Mouse (Mus musculus): ENCODE results near the gene Crym. TPM values are rescaled to one million over a fixed set of nuclear protein-coding genes. Genes with fewer than 3 reads are reported as not detected.

Crym gene
- polyA plus RNA-seq, 1 experiment from 2014 or later = 32.0 TPM

DNA sequence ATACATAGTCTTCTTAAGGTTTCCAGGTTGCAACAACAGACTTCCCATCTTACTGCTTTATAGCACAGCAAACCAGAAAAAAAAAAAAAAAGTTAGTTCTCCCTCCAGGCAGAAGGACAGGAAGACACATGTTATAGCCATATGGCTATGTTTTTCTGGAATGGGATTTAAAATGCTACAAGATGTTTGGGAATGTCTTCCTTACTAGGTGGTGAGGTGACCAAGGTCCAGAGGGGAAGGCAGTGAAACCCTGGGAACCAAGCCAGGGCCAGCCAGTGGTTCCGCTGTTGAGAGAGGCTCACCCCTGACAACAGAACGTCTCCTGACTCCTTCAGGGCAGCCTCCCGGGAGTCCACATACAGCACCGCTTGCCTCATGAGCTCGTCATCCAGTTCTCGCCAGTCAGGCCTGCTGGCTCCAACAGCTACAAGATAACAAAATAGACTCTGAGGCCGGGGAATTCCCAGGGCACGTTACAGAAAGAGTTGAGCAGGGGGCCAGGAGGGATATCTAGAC is 11.7 kb downstream of the Crym start:
- Histone ChIP-seq H3K27ac (ENCODE audit: low read depth, low read length) (no peak overlapping the region), H3K9ac (ENCODE audit: low read depth, low read length) (no peak overlapping the region), H3K27me3 (ENCODE audit: control insufficient read depth, insufficient read depth, low read length) (no peaks in the 10 kb centered on the region), H3K4me2 (replicated peaks; ENCODE audit: low read depth, low read length) (no peak overlapping the region), H3K36me3 (ENCODE audit: control insufficient read depth, insufficient read depth, low read length) (no peaks in the 10 kb centered on the region), H3K4me1 (replicated peaks; ENCODE audit: control insufficient read depth, insufficient read depth, low read length) (no peaks in the 10 kb centered on the region), H3K9me3 (ENCODE audit: control insufficient read depth, low read length) (no peaks in the 10 kb centered on the region), H3K4me3 (ENCODE audit: low read depth, low read length) (no peak overlapping the region)
- no peak for DNase-seq (ENCODE audit: low spot score)
- WGBS = 69% methylated on average over 8 of the region's 8 CpGs
- ATAC-seq (ENCODE audit: low FRiP score) = no peak

DNA sequence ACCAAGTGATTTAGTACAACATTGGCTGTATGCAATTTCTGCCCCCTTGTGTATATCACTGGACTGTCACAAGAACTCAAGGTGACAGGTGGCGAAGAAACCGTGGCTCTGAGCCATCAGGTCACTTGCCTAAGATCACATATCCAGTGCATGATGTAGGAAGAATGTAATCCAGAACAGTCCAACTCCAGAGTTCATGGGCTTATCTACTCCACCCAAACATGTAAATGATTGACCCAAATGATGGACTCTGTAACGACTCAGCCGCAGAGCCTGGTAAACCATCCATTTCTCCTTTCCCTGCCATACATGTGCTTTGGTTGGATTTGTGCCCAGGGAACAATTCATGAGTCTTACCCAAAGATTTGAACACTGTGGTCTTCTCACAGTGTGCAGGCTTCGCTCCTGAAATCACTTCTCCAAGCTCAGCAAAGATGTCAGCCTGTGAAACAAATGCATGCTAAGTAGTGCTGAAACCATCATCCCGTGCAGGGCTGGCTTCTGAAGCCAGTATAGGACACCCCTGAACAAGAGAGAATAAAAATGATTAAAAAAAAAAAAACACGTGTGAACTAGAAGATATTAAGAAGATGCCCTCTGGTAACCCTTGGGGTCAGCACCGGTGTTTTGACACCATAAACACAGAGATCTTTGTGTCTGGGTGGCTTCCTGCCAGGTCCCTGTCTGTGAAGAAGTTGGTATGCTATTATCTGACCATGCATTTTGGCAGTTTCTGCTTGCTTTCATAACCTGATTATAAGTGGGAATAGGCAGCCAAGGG is 12.4 kb downstream of the Crym start:
- DNase-seq (ENCODE audit: low spot score) = no peak
- Histone ChIP-seq H3K9ac (ENCODE audit: low read depth, low read length) (no peak overlapping the region), H3K9me3 (ENCODE audit: control insufficient read depth, low read length) (no peaks in the 10 kb centered on the region), H3K4me2 (replicated peaks; ENCODE audit: low read depth, low read length) (no peak overlapping the region), H3K4me1 (replicated peaks; ENCODE audit: control insufficient read depth, insufficient read depth, low read length) (no peaks in the 10 kb centered on the region), H3K4me3 (ENCODE audit: low read depth, low read length) (no peak overlapping the region), H3K36me3 (ENCODE audit: control insufficient read depth, insufficient read depth, low read length) (no peaks in the 10 kb centered on the region), H3K27me3 (ENCODE audit: control insufficient read depth, insufficient read depth, low read length) (no peaks in the 10 kb centered on the region), H3K27ac (ENCODE audit: low read depth, low read length) (no peak overlapping the region)
- no peak for ATAC-seq (ENCODE audit: low FRiP score)
- 77% methylated on average over 8 of the region's 8 CpGs for WGBS

GRCm38 (mm10) chr7:120188946-120189345 is 13.0 kb downstream of the Crym start:
- H3K36me3 ChIP-seq (ENCODE audit: control insufficient read depth, insufficient read depth, low read length) = no peaks in the 10 kb centered on the region
- H3K4me2 ChIP-seq (replicated peaks; ENCODE audit: low read depth, low read length) = no peak overlapping the region
- no peaks in the 10 kb centered on the region for H3K9me3 ChIP-seq (ENCODE audit: control insufficient read depth, low read length)
- ATAC-seq (ENCODE audit: low FRiP score) = no peak
- no peak overlapping the region for H3K9ac ChIP-seq (ENCODE audit: low read depth, low read length)
- DNase-seq (ENCODE audit: low spot score) = no peak
- H3K4me1 ChIP-seq (replicated peaks; ENCODE audit: control insufficient read depth, insufficient read depth, low read length) = no peaks in the 10 kb centered on the region
- no peaks in the 10 kb centered on the region for H3K27me3 ChIP-seq (ENCODE audit: control insufficient read depth, insufficient read depth, low read length)
- no peak overlapping the region for H3K27ac ChIP-seq (ENCODE audit: low read depth, low read length)
- WGBS = 89% methylated on average over 5 of the region's 5 CpGs
- no peak overlapping the region for H3K4me3 ChIP-seq (ENCODE audit: low read depth, low read length)

GRCm38 (mm10) chr7:120182891-120183290 is 19.0 kb downstream of the Crym start:
- ATAC-seq (ENCODE audit: low FRiP score) = no peak
- H3K4me2 ChIP-seq (replicated peaks; ENCODE audit: low read depth, low read length) = no peak overlapping the region

GRCm38 (mm10) chr7:120181401-120182230 is 20.3 kb downstream of the Crym start:
- no peaks in the 10 kb centered on the region for H3K9me3 ChIP-seq (ENCODE audit: control insufficient read depth, low read length)
- no peak for ATAC-seq (ENCODE audit: low FRiP score)
- no peak overlapping the region for H3K4me2 ChIP-seq (replicated peaks; ENCODE audit: low read depth, low read length)
- no peaks in the 10 kb centered on the region for H3K27me3 ChIP-seq (ENCODE audit: control insufficient read depth, insufficient read depth, low read length)
- H3K27ac ChIP-seq (ENCODE audit: low read depth, low read length) = no peak overlapping the region
- DNase-seq (ENCODE audit: low spot score) = no peak
- no peak overlapping the region for H3K9ac ChIP-seq (ENCODE audit: low read depth, low read length)
- H3K4me1 ChIP-seq (replicated peaks; ENCODE audit: control insufficient read depth, insufficient read depth, low read length) = no peaks in the 10 kb centered on the region
- no peaks in the 10 kb centered on the region for H3K36me3 ChIP-seq (ENCODE audit: control insufficient read depth, insufficient read depth, low read length)
- no peak overlapping the region for H3K4me3 ChIP-seq (ENCODE audit: low read depth, low read length)
- WGBS = 93% methylated on average over 4 of the region's 4 CpGs

More at GRCm38 (mm10) chr7:120182891-120183290, 19.0 kb downstream of the Crym start:
- no peak for DNase-seq (ENCODE audit: low spot score)
- H3K27ac ChIP-seq (ENCODE audit: low read depth, low read length) = no peak overlapping the region
- no peak overlapping the region for H3K9ac ChIP-seq (ENCODE audit: low read depth, low read length)
- no peaks in the 10 kb centered on the region for H3K27me3 ChIP-seq (ENCODE audit: control insufficient read depth, insufficient read depth, low read length)
- H3K4me1 ChIP-seq (replicated peaks; ENCODE audit: control insufficient read depth, insufficient read depth, low read length) = no peaks in the 10 kb centered on the region
- H3K4me3 ChIP-seq (ENCODE audit: low read depth, low read length) = no peak overlapping the region
- H3K36me3 ChIP-seq (ENCODE audit: control insufficient read depth, insufficient read depth, low read length) = no peaks in the 10 kb centered on the region
- no peaks in the 10 kb centered on the region for H3K9me3 ChIP-seq (ENCODE audit: control insufficient read depth, low read length)

DNA sequence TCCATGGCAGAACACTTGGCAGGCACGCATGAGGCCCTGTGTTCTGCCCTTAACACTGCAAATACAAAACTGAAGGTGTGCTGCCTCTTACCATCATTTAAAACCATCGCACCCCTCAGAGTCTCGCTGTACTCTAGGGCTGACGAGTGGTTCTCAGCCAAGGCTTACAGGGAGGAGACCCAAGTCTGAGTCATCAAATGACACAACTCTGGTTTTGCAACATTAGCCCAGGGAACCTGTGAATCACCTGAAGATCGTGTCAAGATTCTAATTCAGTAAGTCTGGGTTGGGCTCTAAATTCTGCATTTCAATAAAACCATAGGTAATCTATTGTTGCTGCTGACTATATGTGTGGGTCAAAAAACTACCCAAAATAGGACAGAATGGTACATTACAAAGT is 21.4 kb downstream of the Crym start:
- no peak for DNase-seq (ENCODE audit: low spot score)
- 88% methylated on average over 5 of the region's 5 CpGs for WGBS
- H3K9me3 ChIP-seq (ENCODE audit: control insufficient read depth, low read length) = no peaks in the 10 kb centered on the region
- no peaks in the 10 kb centered on the region for H3K36me3 ChIP-seq (ENCODE audit: control insufficient read depth, insufficient read depth, low read length)
- no peak overlapping the region for H3K4me2 ChIP-seq (replicated peaks; ENCODE audit: low read depth, low read length)
- no peak for ATAC-seq (ENCODE audit: low FRiP score)
- H3K27me3 ChIP-seq (ENCODE audit: control insufficient read depth, insufficient read depth, low read length) = no peaks in the 10 kb centered on the region
- H3K4me1 ChIP-seq (replicated peaks; ENCODE audit: control insufficient read depth, insufficient read depth, low read length) = no peaks in the 10 kb centered on the region
- H3K4me3 ChIP-seq (ENCODE audit: low read depth, low read length) = no peak overlapping the region
- no peak overlapping the region for H3K9ac ChIP-seq (ENCODE audit: low read depth, low read length)
- no peak overlapping the region for H3K27ac ChIP-seq (ENCODE audit: low read depth, low read length)

DNA sequence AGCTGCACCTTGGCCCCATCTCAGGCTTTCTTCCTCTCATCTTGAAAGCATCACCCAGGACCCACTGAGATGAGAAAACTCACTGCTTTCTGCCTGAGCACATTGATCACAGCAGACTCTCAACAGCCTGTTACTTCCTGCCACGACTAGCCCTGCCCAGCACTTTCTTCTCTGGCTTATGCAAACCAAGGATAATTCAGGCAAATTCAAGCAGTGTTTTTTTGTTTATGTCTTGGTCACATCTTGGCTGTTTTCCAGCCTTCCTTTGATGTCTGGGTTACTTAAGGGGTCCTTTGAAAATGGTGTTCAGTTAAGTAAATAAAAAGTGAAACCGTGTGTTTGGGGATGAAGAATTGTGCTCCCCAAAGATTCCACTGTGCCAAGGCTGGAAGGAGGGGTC is 23.0 kb downstream of the Crym start:
- Histone ChIP-seq H3K9me3 (ENCODE audit: control insufficient read depth, low read length) (no peaks in the 10 kb centered on the region), H3K36me3 (ENCODE audit: control insufficient read depth, insufficient read depth, low read length) (no peaks in the 10 kb centered on the region), H3K27ac (ENCODE audit: low read depth, low read length) (no peak overlapping the region), H3K9ac (ENCODE audit: low read depth, low read length) (no peak overlapping the region), H3K4me3 (ENCODE audit: low read depth, low read length) (no peak overlapping the region), H3K4me2 (replicated peaks; ENCODE audit: low read depth, low read length) (no peak overlapping the region), H3K27me3 (ENCODE audit: control insufficient read depth, insufficient read depth, low read length) (no peaks in the 10 kb centered on the region), H3K4me1 (replicated peaks; ENCODE audit: control insufficient read depth, insufficient read depth, low read length) (no peaks in the 10 kb centered on the region)
- WGBS = 45% methylated on average over 2 of the region's 2 CpGs
- ATAC-seq (ENCODE audit: low FRiP score) (no peak), DNase-seq (ENCODE audit: low spot score) (no peak)

- no peak for DNase-seq (ENCODE audit: low spot score)
- H3K36me3 ChIP-seq (ENCODE audit: control insufficient read depth, insufficient read depth, low read length) = no peaks in the 10 kb centered on the region
- no peaks in the 10 kb centered on the region for H3K27me3 ChIP-seq (ENCODE audit: control insufficient read depth, insufficient read depth, low read length)
- 93% methylated on average over 3 of the region's 3 CpGs for WGBS
- no peak overlapping the region for H3K4me2 ChIP-seq (replicated peaks; ENCODE audit: low read depth, low read length)
- no peak overlapping the region for H3K27ac ChIP-seq (ENCODE audit: low read depth, low read length)
- no peak overlapping the region for H3K4me3 ChIP-seq (ENCODE audit: low read depth, low read length)
- no peaks in the 10 kb centered on the region for H3K9me3 ChIP-seq (ENCODE audit: control insufficient read depth, low read length)
- no peak for ATAC-seq (ENCODE audit: low FRiP score)
- no peaks in the 10 kb centered on the region for H3K4me1 ChIP-seq (replicated peaks; ENCODE audit: control insufficient read depth, insufficient read depth, low read length)
- H3K9ac ChIP-seq (ENCODE audit: low read depth, low read length) = no peak overlapping the region
Observed at GRCm38 (mm10) chr7:120177611-120178010, 24.3 kb downstream of the Crym start.

Measured in hindbrain, embryonic 11.5 days (tissue).